Mouse (Mus musculus) limb, embryonic 10.5 days (tissue): ENCODE results near the gene Arpc3. TPM values are rescaled to one million over a fixed set of nuclear protein-coding genes. Genes with fewer than 3 reads are reported as not detected.
"Not testable (repeated sequence)": the region's sequence is repeated elsewhere in the genome, so short reads cannot be mapped to it uniquely, and the experiment has no call there.

Experiments
- DNase-seq: peaks from one replicate; pipeline ENCODE4 v3.0.0-alpha.2; 2017; ENCODE audit warnings: low spot score
- H3K27ac ChIP-seq: fragments of 300-500 bp; sonication (generic); 2 replicates; pipeline ENCODE4 v1.5.1; 2016; ENCODE audit warnings: mild to moderate bottlenecking
- H3K27me3 ChIP-seq: fragments of 300-500 bp; sonication (generic); 2 replicates; pipeline ENCODE4 v1.6.1; 2016; ENCODE audit warnings: low read depth, mild to moderate bottlenecking; ENCODE audit not compliant: poor library complexity, severe bottlenecking
- H3K36me3 ChIP-seq: fragments of 300-500 bp; sonication (generic); 2 replicates; pipeline ENCODE4 v1.6.1; 2016; ENCODE audit warnings: mild to moderate bottlenecking, moderate library complexity
- H3K4me1 ChIP-seq: fragments of 300-500 bp; sonication (generic); 2 replicates; pipeline ENCODE4 v1.6.1; 2016
- H3K4me3 ChIP-seq: fragments of 300-500 bp; sonication (generic); 2 replicates; pipeline ENCODE4 v1.5.1; 2016; ENCODE audit warnings: mild to moderate bottlenecking, moderate library complexity
- H3K9me3 ChIP-seq: fragments of 300-500 bp; sonication (generic); replicated peaks from 2 replicates; pipeline ENCODE4 v1.6.1; 2016; ENCODE audit warnings: mild to moderate bottlenecking
- WGBS: fragments of 180-500 bp; shearing (Covaris S2); methylation state at CpG from one replicate; pipeline ENCODE4 v1.1.7; 2016; 5-methylcytosine and 5-hydroxymethylcytosine counted together
- polyA plus RNA-seq: library from polyadenylated mRNA; unstranded; fragments of >200 nt; fragmentation: Nextera tagmentation; extraction: Ambion mirVana; gene quantifications from 2 replicates; pipeline ENCODE4 v1.2.1, GENCODE M21; 2016

Gene Arpc3
- polyA plus RNA-seq, 1 experiment from 2014 or later, result 86.6 TPM

DNA sequence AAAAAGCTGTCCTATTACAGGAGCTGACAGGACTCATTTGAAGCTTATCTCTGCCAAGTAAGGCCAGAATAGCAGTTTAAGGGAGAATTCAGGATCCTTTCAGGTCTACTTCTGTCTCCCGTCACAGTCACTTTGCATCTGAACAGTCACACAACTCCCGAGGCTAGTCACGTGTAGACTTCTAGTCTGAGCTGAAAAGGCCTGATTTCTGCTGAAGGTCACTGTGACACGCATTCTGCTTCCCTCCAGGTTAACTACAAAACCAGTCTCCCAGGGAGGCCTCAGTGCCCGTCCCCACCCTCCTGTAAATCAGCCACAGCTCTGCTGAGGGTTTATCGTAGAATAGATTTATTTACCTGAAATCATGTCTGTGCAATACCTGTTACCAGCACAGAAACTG, 61.5 kb downstream of the Arpc3 start:
- WGBS, result 82% methylated on average over 6 of the region's 6 CpGs
- H3K27ac ChIP-seq, result no peak overlapping the region
- no peaks in the 10 kb centered on the region for H3K9me3 ChIP-seq
- peaks cover 91% of the 10 kb centered on the region for H3K36me3 ChIP-seq
- no peak for DNase-seq
- no peak overlapping the region for H3K4me3 ChIP-seq
- no peaks in the 10 kb centered on the region for H3K4me1 ChIP-seq
- no peaks in the 10 kb centered on the region for H3K27me3 ChIP-seq

DNA sequence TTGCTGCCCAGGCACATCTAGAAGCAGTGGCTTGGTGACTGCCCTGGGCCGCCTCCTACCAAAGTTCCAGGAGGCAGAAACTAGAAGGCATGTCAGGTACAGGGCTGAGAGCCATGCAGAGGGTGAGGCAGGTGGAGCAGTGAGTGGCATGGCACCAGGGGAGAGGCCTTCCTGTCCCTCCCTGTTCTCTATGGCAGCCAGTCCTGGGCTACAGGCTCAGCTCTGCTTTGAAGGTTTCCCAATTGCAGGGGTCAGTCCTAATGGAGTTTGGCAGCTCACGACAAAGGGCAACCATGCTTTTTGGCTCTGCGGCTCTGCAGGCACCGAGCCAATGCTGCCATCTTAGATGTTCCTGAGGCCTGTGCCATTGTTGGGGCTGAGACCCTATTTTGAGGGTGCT, 62.8 kb downstream of the Arpc3 start:
- WGBS, result 95% methylated on average over 4 of the region's 4 CpGs
- peaks cover 93% of the 10 kb centered on the region for H3K36me3 ChIP-seq
- no peak overlapping the region for H3K4me3 ChIP-seq
- no peaks in the 10 kb centered on the region for H3K9me3 ChIP-seq
- H3K27ac ChIP-seq, result no peak overlapping the region
- no peaks in the 10 kb centered on the region for H3K4me1 ChIP-seq
- H3K27me3 ChIP-seq, result no peaks in the 10 kb centered on the region
- no peak for DNase-seq

DNA sequence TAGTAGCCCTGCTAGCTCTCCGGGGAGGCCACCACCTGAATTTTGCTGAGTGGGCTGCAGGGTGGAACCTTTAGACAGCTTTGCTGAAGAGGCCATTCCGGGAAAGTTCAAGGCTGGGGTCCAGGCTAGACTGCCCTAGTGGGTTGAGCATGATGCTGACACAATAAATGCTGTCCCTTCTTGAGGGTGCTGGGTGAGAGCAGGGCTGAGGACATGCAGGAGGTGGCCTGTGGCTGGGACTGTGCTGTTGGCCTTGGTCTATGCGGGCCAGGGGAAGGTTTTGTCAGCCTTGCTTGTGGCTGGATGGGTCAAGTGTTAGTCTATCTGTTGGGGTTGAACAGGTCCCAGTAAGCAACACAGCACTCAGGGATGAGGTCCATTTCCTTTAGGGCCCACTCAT, 63.2 kb downstream of the Arpc3 start:
- Histone ChIP-seq H3K27me3 (no peaks in the 10 kb centered on the region), H3K4me1 (no peaks in the 10 kb centered on the region), H3K9me3 (no peaks in the 10 kb centered on the region), H3K4me3 (no peak overlapping the region), H3K27ac (no peak overlapping the region), H3K36me3 (peaks cover 96% of the 10 kb centered on the region)
- DNase-seq, result no peak
- WGBS, result 97% methylated on average over 3 of the region's 3 CpGs

DNA sequence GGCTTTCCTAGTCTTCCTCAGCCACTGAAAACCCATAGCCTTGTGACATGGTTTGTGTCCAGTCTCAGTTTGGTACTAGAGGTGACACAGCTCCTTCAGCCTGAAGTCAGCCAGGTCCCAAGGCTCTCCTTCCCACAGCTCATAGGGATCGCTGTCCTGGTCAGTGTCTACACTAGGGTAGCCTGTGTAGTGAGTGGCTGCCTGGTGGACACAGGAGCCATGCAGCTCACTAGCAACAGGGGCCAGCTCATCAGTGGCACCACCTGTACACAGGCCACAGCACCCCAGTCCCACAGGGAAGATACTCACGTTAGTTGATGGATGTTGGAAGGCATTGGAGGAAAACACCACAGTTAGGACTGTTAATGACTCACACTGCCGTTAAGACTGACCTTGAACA, 63.9 kb downstream of the Arpc3 start:
- H3K9me3 ChIP-seq, result no peaks in the 10 kb centered on the region
- no peaks in the 10 kb centered on the region for H3K27me3 ChIP-seq
- DNase-seq, result no peak
- no peak overlapping the region for H3K27ac ChIP-seq
- H3K36me3 ChIP-seq, result peaks cover 97% of the 10 kb centered on the region
- no peak overlapping the region for H3K4me3 ChIP-seq
- no peaks in the 10 kb centered on the region for H3K4me1 ChIP-seq
- 93% methylated on average over 3 of the region's 3 CpGs for WGBS

DNA sequence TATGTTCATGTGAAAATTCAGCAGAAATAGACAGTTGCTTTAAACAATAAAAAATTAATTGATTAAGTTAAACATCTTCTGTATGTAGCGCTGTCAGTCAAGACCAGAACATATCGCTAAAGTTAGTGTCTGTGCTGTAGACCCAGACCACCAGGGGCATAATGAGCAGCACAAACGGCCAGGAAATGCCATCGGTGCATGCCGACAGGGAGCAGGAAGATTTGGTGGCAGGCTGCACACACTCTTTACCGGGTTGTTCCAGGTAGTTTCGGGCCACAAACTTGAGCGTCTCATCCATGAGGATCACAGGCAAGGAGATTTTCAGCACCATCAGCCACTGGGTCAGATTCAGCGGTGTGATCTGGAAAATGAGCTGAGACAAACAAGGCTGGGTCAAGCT, 65.4 kb downstream of the Arpc3 start:
- H3K4me1 ChIP-seq, H3K4me3 ChIP-seq, DNase-seq, H3K27ac ChIP-seq, H3K27me3 ChIP-seq, H3K9me3 ChIP-seq: not testable (repeated sequence)
- WGBS, result 89% methylated on average over 9 of the region's 9 CpGs
- H3K36me3 ChIP-seq, result peaks cover 100% of the 10 kb centered on the region

DNA sequence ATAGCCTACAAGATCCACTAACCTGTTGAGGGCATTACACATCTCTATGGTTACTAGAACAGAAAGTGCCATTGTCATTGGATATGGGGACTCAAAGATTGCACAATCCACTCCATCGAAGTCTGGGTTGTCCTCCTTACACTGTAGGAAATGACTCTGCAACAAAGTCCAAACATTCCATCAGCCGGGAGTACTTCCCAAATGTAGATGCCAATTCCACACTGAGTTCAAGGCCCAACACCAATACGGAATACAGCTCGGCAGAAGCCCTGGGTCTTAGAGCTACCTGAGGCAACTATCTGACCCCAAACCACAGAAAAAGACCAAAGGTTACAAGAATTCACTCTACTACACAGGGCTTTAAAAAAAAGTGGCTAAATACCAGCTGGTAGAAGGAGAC, 66.4 kb downstream of the Arpc3 start:
- peaks cover 100% of the 10 kb centered on the region for H3K36me3 ChIP-seq
- H3K27ac ChIP-seq, result no peak overlapping the region
- WGBS, result 91% methylated on average over 4 of the region's 4 CpGs
- DNase-seq, result no peak
- no peaks in the 10 kb centered on the region for H3K4me1 ChIP-seq
- H3K9me3 ChIP-seq, result no peaks in the 10 kb centered on the region
- no peaks in the 10 kb centered on the region for H3K27me3 ChIP-seq
- H3K4me3 ChIP-seq, result no peak overlapping the region

DNA sequence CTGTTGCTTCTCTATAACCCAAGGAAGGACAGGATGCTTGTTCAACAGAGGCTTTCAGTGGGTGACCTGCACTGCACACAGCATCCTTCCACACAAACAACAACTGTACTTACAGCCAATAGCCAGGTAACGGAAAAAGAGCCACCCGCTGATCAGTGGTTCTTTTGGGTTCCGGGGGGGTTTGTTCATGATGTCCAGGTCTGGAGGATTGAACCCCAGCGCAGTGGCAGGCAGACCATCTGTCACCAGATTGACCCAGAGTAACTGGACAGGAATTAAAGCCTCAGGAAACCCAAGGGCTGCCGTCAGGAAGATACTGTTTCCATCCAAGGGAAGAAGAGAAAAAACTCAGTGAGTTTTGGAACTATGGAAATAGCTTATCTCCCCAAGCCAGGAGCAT, 67.7 kb downstream of the Arpc3 start:
- no peak for DNase-seq
- H3K36me3 ChIP-seq, result peaks cover 100% of the 10 kb centered on the region
- 97% methylated on average over 5 of the region's 5 CpGs for WGBS
- H3K9me3 ChIP-seq, result no peaks in the 10 kb centered on the region
- no peaks in the 10 kb centered on the region for H3K27me3 ChIP-seq
- H3K27ac ChIP-seq, result no peak overlapping the region
- H3K4me1 ChIP-seq, result no peaks in the 10 kb centered on the region
- H3K4me3 ChIP-seq, result no peak overlapping the region

DNA sequence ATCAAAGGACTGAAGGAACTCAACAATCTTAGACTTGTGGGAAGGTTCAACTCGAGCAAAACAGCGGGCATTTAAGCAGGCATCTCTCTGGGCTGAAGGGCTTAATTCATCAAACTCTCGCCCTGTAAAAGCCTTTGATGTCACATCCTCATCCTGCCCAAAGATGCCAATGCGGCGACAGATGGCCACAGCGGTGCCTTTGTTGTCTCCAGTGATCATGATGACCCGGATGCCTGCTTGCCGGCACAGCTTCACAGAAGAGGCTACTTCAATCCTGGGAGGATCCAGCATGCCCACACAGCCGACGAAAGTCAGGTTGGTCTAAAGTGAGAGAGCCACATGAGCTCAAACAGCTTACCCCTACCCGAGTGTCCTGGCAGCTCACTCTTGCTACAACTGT, 69.0 kb downstream of the Arpc3 start:
- Histone ChIP-seq H3K4me3 (no peak overlapping the region), H3K27ac (no peak overlapping the region), H3K4me1 (no peaks in the 10 kb centered on the region), H3K36me3 (peaks cover 100% of the 10 kb centered on the region), H3K9me3 (no peaks in the 10 kb centered on the region), H3K27me3 (no peaks in the 10 kb centered on the region)
- 80% methylated on average over 11 of the region's 11 CpGs for WGBS
- DNase-seq, result no peak

DNA sequence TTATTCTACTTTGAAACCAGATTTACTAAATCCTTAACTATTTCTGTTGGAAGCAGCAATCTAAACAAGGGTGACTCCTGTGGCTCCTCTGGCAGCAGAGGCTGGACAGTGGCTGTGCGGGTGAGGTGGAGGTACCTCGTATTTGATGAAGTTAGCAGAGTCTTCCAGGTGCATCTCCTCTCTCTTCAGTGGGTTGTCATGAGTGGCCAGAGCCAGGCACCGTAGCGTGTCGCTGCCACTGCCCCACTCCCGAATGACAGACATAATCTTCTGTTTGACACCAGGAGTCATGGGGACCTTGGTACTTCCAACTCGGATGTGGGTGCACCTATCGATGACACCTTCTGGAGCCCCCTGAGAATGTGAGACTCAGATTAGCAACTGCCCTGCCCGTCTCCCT, 69.8 kb downstream of the Arpc3 start:
- no peak for DNase-seq
- peaks cover 100% of the 10 kb centered on the region for H3K36me3 ChIP-seq
- H3K9me3 ChIP-seq, result no peaks in the 10 kb centered on the region
- H3K4me3 ChIP-seq, result no peak overlapping the region
- H3K27ac ChIP-seq, result no peak overlapping the region
- H3K4me1 ChIP-seq, result no peaks in the 10 kb centered on the region
- WGBS, result 94% methylated on average over 9 of the region's 9 CpGs
- no peaks in the 10 kb centered on the region for H3K27me3 ChIP-seq

Other genes with a start within 250 kb of the Arpc3 start
- 373 and 383 TPM in 2 replicates for gene Ppp1cc, start 233.6 kb upstream of the Arpc3 start, polyA plus RNA-seq
- 9.6 and 11.8 TPM in 2 replicates for gene Hvcn1, start 185.1 kb upstream of the Arpc3 start, polyA plus RNA-seq
- gene Tctn1, start 127.4 kb upstream of the Arpc3 start, polyA plus RNA-seq, result 4.4 and 4.9 TPM in 2 replicates
- gene Pptc7, start 107.5 kb upstream of the Arpc3 start, polyA plus RNA-seq, result 8.2 and 9.7 TPM in 2 replicates
- 8.2 and 11.7 TPM in 2 replicates for gene Rad9b, start 37.6 kb upstream of the Arpc3 start, polyA plus RNA-seq
- gene Vps29, start 37.5 kb upstream of the Arpc3 start, polyA plus RNA-seq, result 191 and 204 TPM in 2 replicates
- 102 and 103 TPM in 2 replicates for gene Gpn3, start 20.0 kb upstream of the Arpc3 start, polyA plus RNA-seq
- 83.6 and 90.4 TPM in 2 replicates for gene Fam216a, start 19.5 kb upstream of the Arpc3 start, polyA plus RNA-seq
- 60.4 and 66.8 TPM in 2 replicates for gene Anapc7, start 29.8 kb downstream of the Arpc3 start, polyA plus RNA-seq
- 39.0 and 42.9 TPM in 2 replicates for gene Atp2a2, start 110.3 kb downstream of the Arpc3 start, polyA plus RNA-seq
- gene Ift81, start 222.6 kb downstream of the Arpc3 start, polyA plus RNA-seq, result 35.3 and 42.2 TPM in 2 replicates